Mouse (Mus musculus) cortical plate, adult 2 months (tissue): ENCODE measurements at regions not wholly inside any gene's neighbourhood (a gene's known extent, or its start where the extent isn't known, plus 50 kb on each side); places are given as distances from the start of the nearest gene placed in this dataset.

Experiments used
- CTCF ChIP-seq: fragments of 200-500 bp; IDR thresholded peaks from 2 replicates; pipeline ENCODE4 v1.5.1; 2011; ENCODE audit warnings: mild to moderate bottlenecking, control low read depth, low read length; ENCODE audit not compliant: insufficient read depth; ENCODE audit errors: extremely low read depth
- POLR2A ChIP-seq: fragments of 200-500 bp; IDR thresholded peaks from 2 replicates; pipeline ENCODE4 v1.6.1; 2011; ENCODE audit warnings: mild to moderate bottlenecking, low read length, control low read depth; ENCODE audit not compliant: insufficient read depth; ENCODE audit errors: extremely low read depth

DNA sequence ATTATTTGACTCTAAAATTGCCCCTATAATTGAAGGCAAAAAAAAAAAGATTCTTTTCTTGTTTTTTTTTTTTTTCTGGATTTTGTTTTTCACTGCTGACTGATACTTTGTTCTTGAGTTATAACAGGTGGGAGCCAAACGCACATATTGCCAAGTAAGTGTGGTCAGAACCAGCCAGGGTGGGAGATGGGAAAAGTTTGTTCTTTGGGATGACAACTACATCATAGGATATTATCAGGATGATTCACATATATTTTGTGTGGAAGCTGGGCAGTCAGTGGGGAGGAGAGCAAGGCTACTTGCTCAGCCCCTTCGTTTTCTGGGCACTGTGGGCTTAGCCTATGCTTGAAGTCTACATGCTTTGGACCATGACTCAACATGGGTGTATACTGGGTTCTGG is 191.3 kb downstream of the Snx19 start:
- TF ChIP-seq POLR2A (no peak), CTCF (no peak)
